8 mouse cellular contexts compared by ENCODE assay signal in the genomic region with DNA sequence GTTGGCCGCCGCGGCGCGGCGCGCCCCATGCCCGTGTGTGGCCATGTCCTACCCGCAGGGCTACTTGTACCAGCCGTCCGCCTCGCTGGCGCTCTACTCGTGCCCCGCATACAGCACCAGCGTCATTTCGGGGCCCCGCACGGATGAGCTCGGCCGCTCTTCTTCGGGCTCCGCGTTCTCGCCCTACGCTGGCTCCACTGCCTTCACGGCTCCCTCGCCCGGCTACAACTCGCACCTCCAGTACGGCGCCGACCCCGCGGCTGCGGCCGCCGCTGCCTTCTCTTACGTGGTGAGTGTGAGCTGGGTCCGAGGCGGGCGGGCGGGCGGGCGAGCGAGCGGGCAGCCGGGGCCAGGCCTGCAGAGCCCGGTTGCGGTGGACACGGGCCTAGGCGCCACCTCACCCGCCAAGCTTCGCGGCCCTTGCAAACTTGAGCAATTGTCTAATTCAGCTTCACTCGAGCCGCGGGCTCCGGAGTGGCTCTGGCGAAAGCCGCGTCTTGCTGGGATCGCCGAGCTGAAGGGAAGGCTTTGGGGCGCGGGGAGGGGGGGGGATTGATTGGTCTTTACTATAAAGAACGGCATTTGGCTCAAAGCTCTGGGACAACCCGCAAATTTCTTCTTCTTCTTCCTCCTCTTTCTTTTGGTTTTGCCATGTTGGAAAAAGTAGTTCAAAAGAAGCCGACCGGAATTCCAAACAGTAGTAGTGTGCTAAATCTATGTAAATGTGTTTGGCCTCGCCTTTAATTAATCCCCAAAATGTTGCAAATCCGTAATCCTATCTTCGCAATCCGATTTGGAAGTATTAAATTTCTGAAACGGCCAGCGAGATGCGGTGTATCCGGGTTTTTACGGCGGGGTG. TPM values are rescaled to one million over a fixed set of nuclear protein-coding genes. Genes with fewer than 3 reads are reported as not detected.
A peak's percentile ranks its signal among the peaks of the same experiment; 100 is the strongest.
DNase-seq lines count a peak whose midpoint lies in the region; ATAC-seq and TF ChIP-seq lines count a peak whose summit lies in the region.

No protein-coding gene starts in this region.

- TF ChIP-seq CTCF in small intestine, adult 2 months (IDR thresholded peaks at IDR 0.05; ENCODE audit: extremely low read depth, insufficient read length, insufficient replicate concordance, low read depth, low read length) = no peak

- 0 out of 2 replicates have a peak, but pooled peaks cover 3% of the 10 kb centered on the region for H3K36me3 ChIP-seq in hindbrain, embryonic 11.5 days (ENCODE audit: control insufficient read depth, insufficient read depth, low read length)
- H3K36me3 ChIP-seq in liver, embryonic 12.5 days = no peaks in the 10 kb centered on the region
- H3K36me3 ChIP-seq in small intestine, adult 2 months (ENCODE audit: control insufficient read depth, insufficient read depth, low read length) = no peaks in the 10 kb centered on the region

- H3K9me3 ChIP-seq in hindbrain, embryonic 11.5 days (ENCODE audit: control insufficient read depth, low read length) = no peaks in the 10 kb centered on the region
- H3K9me3 ChIP-seq in liver, embryonic 12.5 days (replicated peaks) = no peaks in the 10 kb centered on the region

- H3K4me2 ChIP-seq in hindbrain, embryonic 11.5 days (replicated peaks; ENCODE audit: low read depth, low read length) = peak overlapping the region; percentile 92
- H3K4me2 ChIP-seq in liver, embryonic 12.5 days = peak overlapping the region; percentile 91

- peak overlapping the region; percentile 98 for H3K9ac ChIP-seq in hindbrain, embryonic 11.5 days (ENCODE audit: low read depth, low read length)
- no peak overlapping the region for H3K9ac ChIP-seq in liver, embryonic 12.5 days

- H3K27ac ChIP-seq in hindbrain, embryonic 11.5 days (ENCODE audit: low read depth, low read length) = peak overlapping the region; percentile 99
- H3K27ac ChIP-seq in liver, embryonic 12.5 days = no peak overlapping the region
- no peak overlapping the region for H3K27ac ChIP-seq in small intestine, adult 2 months (ENCODE audit: insufficient read depth, low read depth, low read length)

- H3K4me1 ChIP-seq in hindbrain, embryonic 11.5 days (replicated peaks; ENCODE audit: control insufficient read depth, insufficient read depth, low read length) = no peaks in the 10 kb centered on the region; the same call in 1 of the 2 replicates
- H3K4me1 ChIP-seq in liver, embryonic 12.5 days = peaks cover 43% of the 10 kb centered on the region
- H3K4me1 ChIP-seq in small intestine, adult 2 months (ENCODE audit: control insufficient read depth, insufficient read depth, insufficient read length, low read length) = peaks cover 23% of the 10 kb centered on the region

- DNase-seq in cerebellum, adult 8-10 months = peak; percentile 24
- DNase-seq in cerebellum, adult 9-11 months = no peak
- DNase-seq in thymus, postnatal 4 days = peak; percentile 52
- no peak for DNase-seq in thymus, postnatal 25 days
- no peak for DNase-seq in hindbrain, embryonic 11.5 days (ENCODE audit: low spot score)
- no peak for DNase-seq in left cerebral cortex, adult 18-20 months (ENCODE audit: low spot score in 2 of 2)

- peak overlapping the region; percentile 96 for H3K4me3 ChIP-seq in hindbrain, embryonic 11.5 days (ENCODE audit: low read depth, low read length)
- H3K4me3 ChIP-seq in liver, embryonic 12.5 days = peak overlapping the region; percentile 74
- peak overlapping the region; percentile 84 for H3K4me3 ChIP-seq in small intestine, adult 2 months (ENCODE audit: low read depth, low read length)

- WGBS in hindbrain, embryonic 11.5 days = under 1% methylated on average over 67 of the region's 80 CpGs
- 3% methylated on average over 80 of the region's 80 CpGs for WGBS in liver, embryonic 12.5 days (ENCODE audit: insufficient replicate concordance)
- WGBS in small intestine, adult 2 months = 3% methylated on average over 80 of the region's 80 CpGs

- H3K27me3 ChIP-seq in hindbrain, embryonic 11.5 days (ENCODE audit: control insufficient read depth, insufficient read depth, low read length) = no peaks in the 10 kb centered on the region; the same call in none of the 2 replicates
- peaks cover 73% of the 10 kb centered on the region for H3K27me3 ChIP-seq in liver, embryonic 12.5 days (replicated peaks)
- H3K27me3 ChIP-seq in small intestine, adult 2 months (ENCODE audit: control insufficient read depth, insufficient read depth, low read length) = peaks cover 75% of the 10 kb centered on the region

- ATAC-seq in hindbrain, embryonic 11.5 days (ENCODE audit: low FRiP score) = peak; percentile 1; the same call in 1 of the 2 replicates
- ATAC-seq in liver, embryonic 12.5 days = no peak

- TF ChIP-seq POLR2A in small intestine, adult 2 months (IDR thresholded peaks at IDR 0.05; ENCODE audit: low read depth, low read length) = no peak

RNA-seq across cellular contexts. Expression of gene Irx5, which starts 0.9 kb away (rescaled TPM):
- 23.2 and 25.5 TPM in 2 replicates for polyA plus RNA-seq in hindbrain, embryonic 11.5 days (2014; fragmentation: Nextera tagmentation; extraction: Ambion mirVana)
- 0.32 and 0.38 TPM in 2 replicates for polyA plus RNA-seq in liver, embryonic 12.5 days (2016; fragmentation: Nextera tagmentation; extraction: Ambion mirVana)
- polyA plus RNA-seq in small intestine, adult 2 months (2012; rRNA removed) = 0.20 and 0.23 TPM in 2 replicates
- under 1 TPM in 1 of 2 experiments, not detected in 1; 0.14 TPM for total RNA-seq in left cerebral cortex, adult 18-20 months (2021)

Comparison
In these comparisons a context has a peak if more than half of its experiments do, and no peak if none do; other contexts are left out.
1. DNase-seq: peak in cerebellum, adult 8-10 months (single experiment) and thymus, postnatal 4 days (single experiment); none in cerebellum, adult 9-11 months (single experiment), thymus, postnatal 25 days (single experiment), hindbrain, embryonic 11.5 days (single experiment) and left cerebral cortex, adult 18-20 months (0 of 2).
2. RNA of gene Irx5, which starts 0.9 kb away (polyA plus RNA-seq): 23.2 to 25.5 TPM in hindbrain, embryonic 11.5 days; 0.32 to 0.38 TPM in liver, embryonic 12.5 days and 0.20 to 0.23 TPM in small intestine, adult 2 months; every median in the first group is over 10 times any median in the second.
3. Peak in every context shown above with its lines, with median percentiles within 50 percentile points of each other: H3K4me3 ChIP-seq.